Mouse (Mus musculus) G1E (cell line): Measurements from ENCODE around the gene Pitx1. TPM values are rescaled to one million over a fixed set of nuclear protein-coding genes. Genes with fewer than 3 reads are reported as not detected.

ENCODE experiments used
- ATAC-seq: 2 replicates; pipeline ENCODE4 v1.8.0; 2016; ENCODE audit warnings: mild to moderate bottlenecking; ENCODE audit not compliant: insufficient number of reproducible peaks, poor library complexity, low FRiP score, severe bottlenecking; ENCODE audit errors: extremely low read depth
- DNase-seq: peaks from one replicate; pipeline ENCODE4 v3.0.0; 2012; ENCODE audit warnings: low spot score
- H3K27me3 ChIP-seq: 2 replicates; pipeline ENCODE4 v1.6.1; 2012; ENCODE audit warnings: mild to moderate bottlenecking, low read length, inconsistent platforms; ENCODE audit not compliant: insufficient read depth
- H3K36me3 ChIP-seq: replicated peaks from 2 replicates; pipeline ENCODE3; 2012; ENCODE audit warnings: mild to moderate bottlenecking, inconsistent platforms
- H3K4me1 ChIP-seq: 2 replicates; pipeline ENCODE4 v1.6.1; 2012; ENCODE audit warnings: low read depth, low read length, inconsistent platforms, mixed read lengths; ENCODE audit not compliant: insufficient read depth
- H3K4me3 ChIP-seq: 2 replicates; pipeline ENCODE4 v1.5.1; 2012; ENCODE audit warnings: low read depth, mild to moderate bottlenecking, inconsistent platforms, low read length, moderate library complexity, mixed read lengths
- H3K9me3 ChIP-seq: replicated peaks from 2 replicates; pipeline ENCODE4 v1.6.1; 2012; ENCODE audit warnings: inconsistent platforms
- CTCF ChIP-seq: IDR thresholded peaks from 2 replicates; pipeline ENCODE4 v1.5.1; 2012; ENCODE audit warnings: low read depth, low read length, inconsistent platforms, mixed read lengths
- GATA1 ChIP-seq: IDR thresholded peaks from 2 replicates; pipeline ENCODE4 v1.6.1; 2012; ENCODE audit warnings: borderline replicate concordance, low read length, inconsistent platforms, mixed read lengths
- GATA2 ChIP-seq: IDR thresholded peaks from 2 replicates; pipeline ENCODE4 v1.6.1; 2012; ENCODE audit warnings: low read depth, low read length, inconsistent platforms, borderline replicate concordance
- POLR2AphosphoS5 ChIP-seq: IDR thresholded peaks from 2 replicates; pipeline ENCODE4 v1.6.1; 2012; ENCODE audit warnings: low read depth, low read length, inconsistent platforms; ENCODE audit not compliant: insufficient replicate concordance
- TAL1 ChIP-seq: conservative IDR thresholded peaks from 2 replicates; pipeline ENCODE4 v1.6.1; 2012; ENCODE audit warnings: low read depth, low read length, inconsistent platforms, mixed read lengths
- polyA plus RNA-seq: library from polyadenylated mRNA; stranded (reverse); fragments of >175 nt; gene quantifications from 2 replicates; pipeline ENCODE4 v1.2.3, GENCODE M21; 2012
- total RNA-seq, 2 experiments: library from RNA; stranded (forward) in 1 of 2; stranded (reverse) in 1 of 2; fragments of 200-1000 nt in 1 of 2; fragments of >200 nt in 1 of 2; fragmentation: Nextera tagmentation in 1 of 2; gene quantifications; 2 replicates each; pipeline ENCODE4 v1.2.3; 2014 to 2017

The Pitx1 gene
- total and polyA plus RNA-seq, 3 experiments: not detected

DNA sequence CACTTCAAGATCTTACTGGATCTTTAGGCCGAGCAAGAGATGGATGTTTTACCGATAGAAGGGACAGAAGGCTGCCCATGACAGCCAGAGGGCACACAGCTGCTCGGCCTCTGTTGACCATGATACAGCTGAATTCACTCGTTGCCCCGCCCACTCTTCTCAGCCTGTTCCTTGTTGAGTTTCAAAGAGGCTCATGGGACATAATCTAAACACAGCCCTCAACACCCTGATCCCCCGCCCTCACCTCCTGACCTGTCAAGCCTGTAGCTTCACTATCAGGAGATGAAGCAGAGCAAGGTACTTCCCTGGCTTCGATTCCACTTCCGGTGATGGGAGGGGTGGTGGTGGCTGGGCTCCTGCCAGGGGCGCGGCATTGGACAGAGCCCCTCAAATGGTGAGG is 11.8 kb upstream of the Pitx1 start:
- Histone ChIP-seq H3K36me3 (no peaks in the 10 kb centered on the region), H3K4me3 (no peak overlapping the region), H3K4me1 (no peaks in the 10 kb centered on the region), H3K9me3 (peaks cover 4% of the 10 kb centered on the region), H3K27me3 (peaks cover 5% of the 10 kb centered on the region; the same call in 1 of the 2 replicates)
- TF ChIP-seq CTCF (no peak), TAL1 (no peak), GATA1 (no peak), GATA2 (no peak), POLR2AphosphoS5 (no peak)
- DNase-seq (no peak), ATAC-seq (no peak)

DNA sequence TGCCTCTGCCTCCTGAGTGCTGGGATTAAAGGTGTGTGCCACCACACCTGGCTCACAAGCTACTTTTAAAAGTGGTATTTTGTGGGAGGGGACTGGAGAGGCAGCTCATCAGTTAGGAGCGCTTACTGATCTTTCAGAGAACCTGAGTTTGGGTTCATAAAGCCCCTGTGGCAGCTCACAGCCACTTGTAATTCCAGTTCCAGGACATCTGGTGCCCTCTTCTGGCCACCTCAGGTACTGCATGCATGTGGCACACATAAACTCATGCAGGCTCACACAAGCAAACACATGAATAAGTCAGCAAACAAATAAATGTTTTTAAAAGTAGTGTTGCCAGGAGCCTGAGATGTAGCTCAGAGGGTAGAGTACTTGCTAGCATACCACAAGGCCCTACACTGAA is 7.7 kb upstream of the Pitx1 start:
- ATAC-seq (no peak), DNase-seq (no peak)
- Histone ChIP-seq H3K9me3 (peaks cover 4% of the 10 kb centered on the region), H3K4me3 (no peak overlapping the region), H3K27me3 (peaks cover 2% of the 10 kb centered on the region; the same call in 1 of the 2 replicates), H3K4me1 (no peaks in the 10 kb centered on the region), H3K36me3 (no peaks in the 10 kb centered on the region)
- TF ChIP-seq CTCF (peak; percentile 70), GATA1 (no peak)

GRCm38 (mm10) chr13:55840223-55840622 is 4.2 kb upstream of the Pitx1 start:
- TF ChIP-seq GATA2 (no peak), CTCF (no peak), POLR2AphosphoS5 (no peak), TAL1 (no peak), GATA1 (no peak)
- no peaks in the 10 kb centered on the region for H3K4me1 ChIP-seq
- H3K9me3 ChIP-seq: peaks cover 4% of the 10 kb centered on the region
- ATAC-seq (no peak), DNase-seq (no peak)
- H3K27me3 ChIP-seq: peaks cover 10% of the 10 kb centered on the region; the same call in 1 of the 2 replicates
- H3K36me3 ChIP-seq: no peaks in the 10 kb centered on the region
- no peak overlapping the region for H3K4me3 ChIP-seq

GRCm38 (mm10) chr13:55836786-55837780 is 1.1 kb upstream of the Pitx1 start:
- TF ChIP-seq GATA1 (no peak), TAL1 (no peak), POLR2AphosphoS5 (no peak), GATA2 (no peak), CTCF (no peak)

DNA sequence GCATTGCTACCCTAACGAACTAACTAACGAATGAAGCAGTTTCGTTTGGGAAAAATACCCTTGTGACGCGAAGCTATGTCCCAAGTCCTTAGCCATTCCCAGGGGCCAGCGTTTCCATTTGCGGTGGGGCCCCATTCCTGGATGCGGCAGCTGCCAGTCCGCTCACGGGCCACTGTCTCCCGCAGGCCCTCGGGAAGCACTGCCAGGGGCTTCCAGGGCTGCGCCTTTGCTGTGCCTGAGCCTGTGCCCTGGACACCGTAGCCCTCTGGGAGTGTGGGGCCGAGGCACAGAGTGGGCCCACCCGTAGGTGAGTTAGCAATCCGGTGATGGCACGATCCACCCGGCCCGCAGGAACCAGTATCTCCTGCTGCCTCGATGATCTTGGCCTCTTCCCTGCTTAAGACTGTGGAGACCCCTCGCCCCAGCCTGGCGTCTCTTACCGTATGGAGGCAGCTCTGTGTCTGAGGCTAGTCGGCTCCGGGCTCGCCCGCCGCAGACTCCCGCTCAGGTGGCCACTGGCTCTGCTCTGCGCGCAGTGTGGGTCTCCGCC is 369 bp downstream of the Pitx1 start:
- ATAC-seq (no peak), DNase-seq (no peak)
- peaks cover 24% of the 10 kb centered on the region; the same call in 1 of the 2 replicates for H3K27me3 ChIP-seq

More at GRCm38 (mm10) chr13:55836786-55837780, 1.1 kb upstream of the Pitx1 start:
- no peaks in the 10 kb centered on the region for H3K4me1 ChIP-seq
- no peaks in the 10 kb centered on the region for H3K36me3 ChIP-seq
- ATAC-seq: no peak
- no peak overlapping the region for H3K4me3 ChIP-seq
- peaks cover 11% of the 10 kb centered on the region; the same call in 1 of the 2 replicates for H3K27me3 ChIP-seq
- no peaks in the 10 kb centered on the region for H3K9me3 ChIP-seq
- no peak for DNase-seq

DNA sequence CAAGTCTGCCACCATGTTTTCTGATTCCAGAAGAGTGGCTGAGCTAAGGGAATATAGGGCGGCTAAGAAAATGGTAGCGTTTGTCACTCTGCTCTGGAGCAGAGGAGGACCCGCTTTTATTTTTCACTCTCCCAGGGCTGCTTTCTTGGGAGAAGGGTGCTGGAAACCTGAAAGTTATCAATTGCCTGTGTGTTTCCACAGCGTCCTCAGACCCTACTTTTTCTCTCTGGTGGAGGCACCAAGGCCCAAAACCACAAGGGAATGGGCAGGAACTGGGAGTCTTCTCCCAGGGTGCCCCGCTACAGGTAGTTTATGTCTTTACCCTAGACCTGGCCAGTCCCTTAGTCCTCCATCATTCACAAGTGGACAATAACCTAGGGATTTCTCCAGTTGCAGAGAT is 1.3 kb downstream of the Pitx1 start:
- no peaks in the 10 kb centered on the region; the same call in 1 of the 2 replicates for H3K9me3 ChIP-seq
- ATAC-seq: no peak
- no peak for TF ChIP-seq GATA2
- no peak for TF ChIP-seq POLR2AphosphoS5
- no peak for TF ChIP-seq TAL1
- no peak for TF ChIP-seq CTCF
- TF ChIP-seq GATA1: no peak
- peaks cover 33% of the 10 kb centered on the region for H3K27me3 ChIP-seq
- no peaks in the 10 kb centered on the region for H3K4me1 ChIP-seq
- DNase-seq: no peak
- H3K4me3 ChIP-seq: no peak overlapping the region
- no peaks in the 10 kb centered on the region for H3K36me3 ChIP-seq

More for the DNA sequence above, 369 bp downstream of the Pitx1 start:
- no peaks in the 10 kb centered on the region for H3K36me3 ChIP-seq
- H3K4me3 ChIP-seq: no peak overlapping the region
- no peak for TF ChIP-seq POLR2AphosphoS5
- TF ChIP-seq TAL1: no peak
- no peak for TF ChIP-seq CTCF
- TF ChIP-seq GATA1: no peak
- no peak for TF ChIP-seq GATA2
- no peaks in the 10 kb centered on the region for H3K4me1 ChIP-seq
- H3K9me3 ChIP-seq: no peaks in the 10 kb centered on the region; the same call in 1 of the 2 replicates
